Comparison of ENCODE assay signal across 21 mouse cellular contexts in the genomic region with DNA sequence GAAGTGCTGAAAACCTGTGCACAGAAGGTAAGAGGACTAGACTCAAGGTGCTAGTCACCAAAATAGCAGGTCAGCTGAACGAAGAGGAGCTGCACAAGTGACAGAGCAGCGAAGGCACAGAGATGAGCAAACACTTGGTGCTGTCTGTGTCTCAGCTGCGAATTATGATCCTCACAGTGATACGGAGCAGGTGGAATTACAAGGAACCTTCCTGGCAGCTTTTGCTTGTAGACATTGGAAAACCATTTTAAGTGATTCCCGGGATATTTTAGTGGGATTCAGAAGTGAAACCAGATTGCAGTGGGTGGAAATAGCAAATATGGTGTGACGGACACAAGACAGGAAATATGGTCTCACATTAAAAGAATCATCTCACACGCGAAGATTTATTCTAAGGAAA.
DNase-seq lines count a peak whose midpoint lies in the region; ATAC-seq and TF ChIP-seq lines count a peak whose summit lies in the region.
"Had no signal": no experiment of that assay in that cellular context is flagged by ENCODE, and none has a peak within 500 bp of the region (broad histone marks: within the 10 kb centered on the region; RNA-seq: fewer than 3 reads in every experiment).

No protein-coding gene starts in this region.

- H3K27me3 ChIP-seq in myocyte (ENCODE audit: control insufficient read depth, insufficient read depth, insufficient read length) = no peaks in the 10 kb centered on the region
- no peaks in the 10 kb centered on the region for H3K27me3 ChIP-seq in kidney, embryonic 15.5 days
- no peaks in the 10 kb centered on the region for H3K27me3 ChIP-seq in liver, embryonic 11.5 days (replicated peaks; ENCODE audit: control insufficient read depth, insufficient read depth, low read length)
- H3K27me3 ChIP-seq: forebrain, embryonic 15.5 days; heart, embryonic 15.5 days; limb, embryonic 15.5 days; stomach, embryonic 15.5 days had no signal

- peak; percentile 42 to 78 for DNase-seq in frontal cortex, postnatal 36 days (ENCODE audit: low spot score in 2 of 2)
- peak; percentile 7 to 16 for DNase-seq in layer of hippocampus, postnatal 14 days (ENCODE audit: low spot score in 2 of 2)
- peak; percentile 86 for DNase-seq in telencephalon, adult 2 months (ENCODE audit: low read depth, low spot score)
- no peak for DNase-seq in cerebellum, postnatal 36 days
- no peak for DNase-seq in liver, embryonic 11.5 days (ENCODE audit: low spot score)
- DNase-seq: cerebellum, adult 11-12 months; gastrocnemius, postnatal 10 days; heart, adult 2 months; kidney, adult 9 months; lung, adult 18-20 months; lung, postnatal 36 days; spleen, adult 18-20 months had no signal

- peak overlapping the region; percentile 67 for H3K4me2 ChIP-seq in myocyte (ENCODE audit: low read depth)
- no peak overlapping the region for H3K4me2 ChIP-seq in kidney, embryonic 15.5 days
- H3K4me2 ChIP-seq in liver, embryonic 11.5 days = no peak overlapping the region
- H3K4me2 ChIP-seq: forebrain, embryonic 15.5 days; heart, embryonic 15.5 days; limb, embryonic 15.5 days; stomach, embryonic 15.5 days had no signal

- no peak for ATAC-seq in kidney, embryonic 15.5 days (replicated peaks; ENCODE audit: low FRiP score)
- no peak for ATAC-seq in liver, embryonic 11.5 days (replicated peaks; ENCODE audit: low FRiP score)
- ATAC-seq: forebrain, embryonic 15.5 days; inflammation-experienced regulatory T-cells, adult 6 months had no signal

- no peak overlapping the region for H3ac ChIP-seq in myocyte (ENCODE audit: control insufficient read depth, insufficient read length)

- no peak overlapping the region for H3K27ac ChIP-seq in kidney, embryonic 15.5 days
- H3K27ac ChIP-seq in liver, embryonic 11.5 days (ENCODE audit: low read depth, low read length) = no peak overlapping the region
- H3K27ac ChIP-seq: embryonic facial prominence, embryonic 10.5 days; forebrain, embryonic 15.5 days; heart, adult 2 months; heart, embryonic 15.5 days; limb, embryonic 15.5 days; midbrain, embryonic 10.5 days; stomach, embryonic 15.5 days had no signal

- H3K79me2 ChIP-seq in myocyte (ENCODE audit: control insufficient read depth, insufficient read depth) = no peaks in the 10 kb centered on the region

- H3K9ac ChIP-seq in kidney, embryonic 15.5 days = no peak overlapping the region
- H3K9ac ChIP-seq in liver, embryonic 11.5 days (ENCODE audit: low read depth, low read length) = no peak overlapping the region
- H3K9ac ChIP-seq: forebrain, embryonic 15.5 days; heart, embryonic 15.5 days; limb, embryonic 15.5 days; stomach, embryonic 15.5 days had no signal

- H3K4me3 ChIP-seq in myocyte = no peak overlapping the region
- H3K4me3 ChIP-seq in kidney, embryonic 15.5 days (replicated peaks) = no peak overlapping the region
- no peak overlapping the region for H3K4me3 ChIP-seq in liver, embryonic 11.5 days (ENCODE audit: low read depth, low read length)
- H3K4me3 ChIP-seq: embryonic facial prominence, embryonic 10.5 days; forebrain, embryonic 15.5 days; heart, adult 2 months; heart, embryonic 15.5 days; limb, embryonic 15.5 days; midbrain, embryonic 10.5 days; stomach, embryonic 15.5 days had no signal

- no peaks in the 10 kb centered on the region for H3K4me1 ChIP-seq in kidney, embryonic 15.5 days
- no peaks in the 10 kb centered on the region for H3K4me1 ChIP-seq in liver, embryonic 11.5 days (replicated peaks; ENCODE audit: control insufficient read depth, insufficient read depth, low read length)
- H3K4me1 ChIP-seq: embryonic facial prominence, embryonic 10.5 days; forebrain, embryonic 15.5 days; heart, embryonic 15.5 days; limb, embryonic 15.5 days; midbrain, embryonic 10.5 days; stomach, embryonic 15.5 days had no signal

- no peak for TF ChIP-seq POLR2A in myocyte (IDR thresholded peaks at IDR 0.05; ENCODE audit: insufficient read length, low read depth)

- WGBS in kidney, embryonic 15.5 days = 81% methylated on average over 8 of the region's 8 CpGs
- WGBS in liver, embryonic 11.5 days = 82% methylated on average over 8 of the region's 8 CpGs

- no peaks in the 10 kb centered on the region for H3K9me3 ChIP-seq in kidney, embryonic 15.5 days (replicated peaks)
- no peaks in the 10 kb centered on the region for H3K9me3 ChIP-seq in liver, embryonic 11.5 days (ENCODE audit: control insufficient read depth, low read length)
- H3K9me3 ChIP-seq: embryonic facial prominence, embryonic 10.5 days; forebrain, embryonic 15.5 days; heart, embryonic 15.5 days; limb, embryonic 15.5 days; midbrain, embryonic 10.5 days; stomach, embryonic 15.5 days had no signal

- H3K36me3 ChIP-seq in myocyte (ENCODE audit: control insufficient read depth, insufficient read depth) = no peaks in the 10 kb centered on the region
- H3K36me3 ChIP-seq in kidney, embryonic 15.5 days = no peaks in the 10 kb centered on the region
- H3K36me3 ChIP-seq in liver, embryonic 11.5 days (ENCODE audit: control insufficient read depth, insufficient read depth, low read length) = no peaks in the 10 kb centered on the region
- H3K36me3 ChIP-seq: embryonic facial prominence, embryonic 10.5 days; forebrain, embryonic 15.5 days; heart, embryonic 15.5 days; limb, embryonic 15.5 days; midbrain, embryonic 10.5 days; stomach, embryonic 15.5 days had no signal

TF ChIP-seq in myocyte, 11 proteins besides CTCF, POLR2A, EP300 and RAD21:
- TF ChIP-seq REST (IDR thresholded peaks at IDR 0.05; ENCODE audit: insufficient read depth, insufficient read length) (no peak), MAX (IDR thresholded peaks at IDR 0.05; ENCODE audit: low read depth) (no peak), MYOD1 (IDR thresholded peaks at IDR 0.05; ENCODE audit: control insufficient read depth in 1 of 3, insufficient read length in 2 of 3, low read depth in 2 of 3) (no peak), USF1 (IDR thresholded peaks at IDR 0.05; ENCODE audit: low read depth) (no peak), E2F4 (IDR thresholded peaks at IDR 0.05; ENCODE audit: insufficient read depth) (no peak), TCF3 (IDR thresholded peaks at IDR 0.05; ENCODE audit: insufficient read length, low read depth) (no peak), SRF (IDR thresholded peaks at IDR 0.05; ENCODE audit: control insufficient read depth, insufficient read length, low read depth) (no peak), CEBPB (IDR thresholded peaks at IDR 0.05; ENCODE audit: insufficient read depth, poor library complexity, severe bottlenecking) (no peak), POLR2AphosphoS2 (IDR thresholded peaks at IDR 0.05; ENCODE audit: insufficient read length, low read depth) (no peak), MYOG (IDR thresholded peaks at IDR 0.05; ENCODE audit: control insufficient read depth in 1 of 3, insufficient read depth in 1 of 3, insufficient read length in 2 of 3, low read depth in 2 of 3) (no peak)
TF ChIP-seq in myocyte: peak in this region for 0.

Comparison
In these comparisons a context has a peak if more than half of its experiments do, and no peak if none do; other contexts are left out.
1. DNase-seq: peak in frontal cortex, postnatal 36 days (2 of 2), layer of hippocampus, postnatal 14 days (2 of 2) and telencephalon, adult 2 months (single experiment); none in cerebellum, postnatal 36 days (0 of 2) and liver, embryonic 11.5 days (single experiment).